Mouse (Mus musculus): ENCODE measurements around the gene Nr5a1. TPM values are rescaled to one million over a fixed set of nuclear protein-coding genes. Genes with fewer than 3 reads are reported as not detected.

Nr5a1 gene
- polyA plus RNA-seq, 1 experiment = 0.23 TPM

DNA sequence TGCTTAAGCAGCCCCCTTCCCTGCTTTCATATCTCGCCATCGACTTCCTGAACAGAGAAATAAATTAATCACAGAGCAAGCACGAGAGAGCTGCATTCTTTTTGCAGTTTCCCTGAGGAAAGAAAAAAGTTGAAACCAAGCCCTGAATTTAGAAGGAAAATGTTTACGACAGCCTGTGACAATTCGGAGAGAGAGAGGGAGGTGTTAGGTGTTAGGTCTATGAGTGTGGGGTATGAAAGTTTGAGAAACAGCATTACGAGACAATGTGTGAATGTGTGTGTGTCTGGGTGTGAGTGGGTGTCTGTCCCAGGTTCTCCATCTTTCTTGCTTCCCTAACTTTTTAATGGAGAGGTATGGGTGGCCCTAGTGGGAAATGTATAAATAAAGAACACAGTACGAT is 62.2 kb downstream of the Nr5a1 start:
- DNase-seq (ENCODE audit: low read depth) = no peak

- DNase-seq (ENCODE audit: low read depth) = no peak
These were observed 64.0 kb downstream of the Nr5a1 start for GRCm38 (mm10) chr2:38650340-38650739.

- DNase-seq (ENCODE audit: low read depth) = no peak
These were observed 66.7 kb downstream of the Nr5a1 start for GRCm38 (mm10) chr2:38647661-38648060.

DNA sequence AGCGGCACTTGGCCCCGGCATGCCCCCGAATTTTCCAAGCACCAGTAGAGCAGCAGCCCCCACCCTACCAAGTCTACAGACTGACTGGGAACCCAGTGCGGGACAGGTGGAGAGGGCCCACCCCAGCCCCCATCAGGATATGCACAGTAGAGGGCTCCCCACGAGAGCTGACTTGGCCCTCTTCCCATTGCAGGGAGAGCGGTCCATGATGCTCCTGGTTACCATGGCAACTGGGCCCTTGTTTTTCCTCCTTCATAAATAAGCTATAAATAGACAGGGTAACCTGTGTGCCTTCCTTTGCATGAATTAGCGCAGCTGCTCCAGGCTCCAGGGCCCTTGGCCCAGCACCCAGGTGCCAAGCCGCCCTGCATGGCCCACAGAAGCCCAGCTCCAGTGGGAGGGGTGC is 67.1 kb downstream of the Nr5a1 start:
- DNase-seq (ENCODE audit: low read depth) = no peak

DNA sequence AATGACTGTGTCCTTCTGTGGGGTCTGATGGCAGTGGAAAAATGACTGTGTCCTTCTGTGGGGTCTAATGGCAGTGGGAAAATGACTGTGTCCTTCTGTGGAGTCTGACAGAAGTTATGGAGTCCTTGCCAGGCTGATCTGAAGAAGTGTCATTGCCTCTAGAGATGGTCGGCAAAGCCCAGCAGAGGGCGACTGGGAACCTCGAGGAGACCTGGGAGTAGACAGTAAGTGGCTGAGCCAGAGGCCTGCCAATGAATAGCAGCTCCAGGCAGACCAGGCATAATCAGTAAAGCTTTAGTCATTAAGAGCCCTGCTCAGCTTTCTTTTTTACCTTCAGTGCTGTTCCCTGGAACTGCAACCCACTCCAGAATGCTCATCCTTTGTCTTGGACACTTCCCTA is 68.4 kb downstream of the Nr5a1 start:
- DNase-seq (ENCODE audit: low read depth) = no peak

DNA sequence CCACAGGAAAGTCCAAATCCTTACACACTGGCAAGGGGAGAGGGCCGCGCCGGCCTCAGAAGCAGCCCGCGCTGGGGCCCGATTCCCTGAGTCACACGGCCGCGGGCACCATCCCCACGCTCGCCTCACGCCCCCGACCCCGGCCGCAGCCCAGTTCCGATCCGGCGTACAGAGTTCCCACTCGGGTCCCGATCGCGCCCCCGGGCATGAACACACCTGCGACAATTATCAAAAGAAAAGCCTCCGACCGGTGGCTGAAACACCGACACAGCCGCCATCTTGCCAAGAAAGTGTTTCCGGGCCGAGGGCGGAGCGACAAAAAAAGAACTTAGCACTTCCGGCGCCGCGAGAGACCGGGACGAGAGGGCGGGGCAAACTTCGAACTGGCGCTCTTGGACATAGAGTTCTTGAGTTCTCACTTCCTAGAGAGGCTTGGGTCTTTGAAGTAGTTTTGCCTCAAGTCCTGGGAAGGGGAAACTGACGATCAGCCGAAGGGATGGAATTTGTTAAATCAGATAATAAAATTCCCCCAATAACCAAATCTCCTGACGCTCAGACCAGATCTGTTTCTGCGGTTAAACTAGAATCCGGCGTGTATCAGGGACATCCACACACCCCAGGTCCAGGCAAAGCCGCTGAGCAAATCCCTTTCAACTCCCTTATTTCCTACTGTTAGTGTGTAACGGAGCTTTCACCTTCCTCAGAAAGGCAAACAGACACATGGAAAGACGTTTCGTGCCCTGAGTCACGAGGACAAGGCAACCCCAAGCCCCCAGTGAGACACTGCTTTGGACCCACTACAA is 70.5 kb downstream of the Nr5a1 start, which contains the start of gene Psmb7:
TSS of gene Psmb7 (minus strand) at position 463 of the 803 bp plus-strand sequence.
- DNase-seq (ENCODE audit: low read depth) = peak; percentile 38

Other genes with a start within 250 kb of the Nr5a1 start
- 18.5 and 40.7 TPM in 2 replicates for gene Nek6, start 202.9 kb downstream of the Nr5a1 start, polyA plus RNA-seq (2012; rRNA removed)
- gene Psmb7, start 70.5 kb downstream of the Nr5a1 start, polyA plus RNA-seq (2012; rRNA removed) = 97.1 and 118 TPM in 2 replicates
- gene Nr6a1, start 213.1 kb upstream of the Nr5a1 start, polyA plus RNA-seq (2012; rRNA removed) = 6.3 and 6.8 TPM in 2 replicates
- 3.3 and 3.8 TPM in 2 replicates for gene Olfml2a, start 217.4 kb upstream of the Nr5a1 start, polyA plus RNA-seq (2012; rRNA removed)

All from gonadal fat pad, adult 2 months (tissue).